Comparison of ENCODE assay signal across 14 mouse cellular contexts in genomic region chr17:11886963-11887362, GRCm38 (mm10).
DNase-seq lines count a peak whose midpoint lies in the region; TF ChIP-seq lines count a peak whose summit lies in the region.
"Had no signal": no experiment of that assay in that cellular context is flagged by ENCODE, and none has a peak within 500 bp of the region (broad histone marks: within the 10 kb centered on the region; RNA-seq: fewer than 3 reads in every experiment).

No protein-coding gene starts in this region.

- H3K27ac ChIP-seq in layer of hippocampus, adult 2 months, result no peak overlapping the region
- H3K27ac ChIP-seq in CH12.LX (ENCODE audit: insufficient read depth, low read depth), result no peak overlapping the region
- H3K27ac ChIP-seq: forebrain, embryonic 10.5 days; heart, embryonic 15.5 days; liver, embryonic 13.5 days; midbrain, embryonic 15.5 days had no signal

- H3K4me1 ChIP-seq in CH12.LX (ENCODE audit: control insufficient read depth in 1 of 2, insufficient read depth in 2 of 2), result peaks cover 0 to 5% of the 10 kb centered on the region in 2 experiments; a peak in 2 of 4 replicates
- H3K4me1 ChIP-seq: forebrain, embryonic 10.5 days; heart, embryonic 15.5 days; liver, embryonic 13.5 days; midbrain, embryonic 15.5 days had no signal

- no peaks in the 10 kb centered on the region for H3K27me3 ChIP-seq in CH12.LX (replicated peaks)
- H3K27me3 ChIP-seq: heart, embryonic 15.5 days; liver, embryonic 13.5 days; midbrain, embryonic 15.5 days had no signal

- no peaks in the 10 kb centered on the region for H3K36me3 ChIP-seq in CH12.LX (replicated peaks in 1 of 2; ENCODE audit: control insufficient read depth in 1 of 2, insufficient read depth in 1 of 2, low read length in 1 of 2)
- H3K36me3 ChIP-seq: forebrain, embryonic 10.5 days; heart, embryonic 15.5 days; liver, embryonic 13.5 days; midbrain, embryonic 15.5 days had no signal

- TF ChIP-seq POLR2A in CH12.LX (IDR thresholded peaks at IDR 0.05; ENCODE audit: low read depth, low read length), result no peak

- no peak for DNase-seq in layer of hippocampus, adult 2 months (ENCODE audit: low spot score in 2 of 2)
- DNase-seq in layer of hippocampus, postnatal 36 days, result no peak
- DNase-seq in CH12.LX (ENCODE audit: extremely low read depth), result peak; percentile 48
- peak; percentile 32 for DNase-seq in ES-CJ7 (ENCODE audit: low read depth, low spot score)
- DNase-seq in retina, embryonic 14.5 days (ENCODE audit: low spot score), result peak; percentile 43
- DNase-seq in ovary, adult 18-20 months (ENCODE audit: low spot score), result no peak
- no peak for DNase-seq in embryo, embryonic 9.5 days (ENCODE audit: extremely low spot score)
- DNase-seq: adrenal gland, adult 8-10 months; heart, postnatal 4 days; liver, embryonic 13.5 days; right cerebral cortex, postnatal 4 days had no signal

- TF ChIP-seq RAD21 in CH12.LX (IDR thresholded peaks at IDR 0.05; ENCODE audit: low read depth, low read length), result peak; percentile 47

- in situ Hi-C loops in CH12.LX (cut with MboI; ENCODE audit: low pct_ligation_motif_present, low pct_unique_long_range_greater_than_20kb, low sequenced_read_pairs), result no loop called here

- no peak overlapping the region for H3K9ac ChIP-seq in CH12.LX (ENCODE audit: insufficient read depth, low read depth)
- H3K9ac ChIP-seq: heart, embryonic 15.5 days; liver, embryonic 13.5 days; midbrain, embryonic 15.5 days had no signal

- dilution Hi-C loops in CH12.LX (cut with MboI; ENCODE audit: extremely low pct_ligation_motif_present, extremely low pct_unique_long_range_greater_than_20kb, low sequenced_read_pairs), result no loop called here

- no peak for TF ChIP-seq EP300 in CH12.LX (IDR thresholded peaks at IDR 0.05; ENCODE audit: low read length)

- H3K9me3 ChIP-seq in CH12.LX (replicated peaks; ENCODE audit: low read length), result no peaks in the 10 kb centered on the region
- H3K9me3 ChIP-seq: forebrain, embryonic 10.5 days; heart, embryonic 15.5 days; liver, embryonic 13.5 days; midbrain, embryonic 15.5 days had no signal

- H3K4me2 ChIP-seq in CH12.LX (ENCODE audit: insufficient read depth, low read depth, poor library complexity, severe bottlenecking), result no peak overlapping the region
- H3K4me2 ChIP-seq: heart, embryonic 15.5 days; liver, embryonic 13.5 days; midbrain, embryonic 15.5 days had no signal

- TF ChIP-seq CTCF in layer of hippocampus, adult 2 months (conservative IDR thresholded peaks at IDR 0.05), result peak; percentile 44
- TF ChIP-seq CTCF in CH12.LX (conservative IDR thresholded peaks at IDR 0.05 in 1 of 2, IDR thresholded peaks at IDR 0.05 in 1 of 2; ENCODE audit: low read depth in 2 of 2, low read length in 2 of 2), result peak in 1 of 2 experiments; percentile 46; a peak in 2 of 4 replicates

- no peaks in the 10 kb centered on the region for H3K79me2 ChIP-seq in CH12.LX (replicated peaks; ENCODE audit: control insufficient read depth, extremely low read depth, insufficient read depth, poor library complexity, severe bottlenecking)

- H3K4me3 ChIP-seq in layer of hippocampus, adult 2 months, result no peak overlapping the region
- no peak overlapping the region for H3K4me3 ChIP-seq in CH12.LX (replicated peaks in 1 of 3; ENCODE audit: low read depth in 2 of 3, low read length in 2 of 3, poor library complexity in 1 of 3)
- H3K4me3 ChIP-seq: forebrain, embryonic 10.5 days; heart, embryonic 15.5 days; liver, embryonic 13.5 days; midbrain, embryonic 15.5 days had no signal

TF ChIP-seq in CH12.LX, 34 proteins besides CTCF, POLR2A, EP300 and RAD21:
- TF ChIP-seq MAFK (IDR thresholded peaks at IDR 0.05; ENCODE audit: insufficient replicate concordance, low read length) (no peak), CHD1 (IDR thresholded peaks at IDR 0.05; ENCODE audit: low read depth, low read length) (no peak), JUND (conservative IDR thresholded peaks at IDR 0.05; ENCODE audit: low read depth, low read length) (no peak), ZNF384 (IDR thresholded peaks at IDR 0.05; ENCODE audit: low read depth, low read length) (no peak), TBP (conservative IDR thresholded peaks at IDR 0.05; ENCODE audit: low read depth, low read length) (no peak), MAZ (IDR thresholded peaks at IDR 0.05; ENCODE audit: low read depth, low read length) (no peak), ELF1 (IDR thresholded peaks at IDR 0.05; ENCODE audit: low read depth, low read length) (no peak), HCFC1 (IDR thresholded peaks at IDR 0.05; ENCODE audit: low read depth, low read length) (no peak), E2F4 (IDR thresholded peaks at IDR 0.05; ENCODE audit: insufficient replicate concordance, low read depth, low read length) (no peak), MXI1 (IDR thresholded peaks at IDR 0.05; ENCODE audit: low read depth, low read length) (no peak), MAX (IDR thresholded peaks at IDR 0.05; ENCODE audit: low read length) (no peak), BHLHE40 (IDR thresholded peaks at IDR 0.05; ENCODE audit: low read depth, low read length) (no peak)

Comparison
In these comparisons a context has a peak if more than half of its experiments do, and no peak if none do; other contexts are left out.
1. DNase-seq: peak in CH12.LX (single experiment), ES-CJ7 (single experiment) and retina, embryonic 14.5 days (single experiment); none in layer of hippocampus, adult 2 months (0 of 2), layer of hippocampus, postnatal 36 days (0 of 2), ovary, adult 18-20 months (single experiment) and embryo, embryonic 9.5 days (single experiment).